Mouse (Mus musculus) liver, adult 10 weeks (tissue): ENCODE measurements around the gene Prr27. TPM values are rescaled to one million over a fixed set of nuclear protein-coding genes. Genes with fewer than 3 reads are reported as not detected.

Experiments
- polyA plus RNA-seq: library from polyadenylated mRNA; stranded (reverse); fragments of 350-450 nt; fragmentation: Illumina TruSeq; extraction: RNeasy Lipid Tissue Mini Kit (QIAGEN cat#74804); gene quantifications from one replicate; pipeline ENCODE4 v1.2.3, GENCODE M21; 2014; ENCODE audit warnings: low read depth, low replicate concordance

The Prr27 gene
- polyA plus RNA-seq = not detected

DNA sequence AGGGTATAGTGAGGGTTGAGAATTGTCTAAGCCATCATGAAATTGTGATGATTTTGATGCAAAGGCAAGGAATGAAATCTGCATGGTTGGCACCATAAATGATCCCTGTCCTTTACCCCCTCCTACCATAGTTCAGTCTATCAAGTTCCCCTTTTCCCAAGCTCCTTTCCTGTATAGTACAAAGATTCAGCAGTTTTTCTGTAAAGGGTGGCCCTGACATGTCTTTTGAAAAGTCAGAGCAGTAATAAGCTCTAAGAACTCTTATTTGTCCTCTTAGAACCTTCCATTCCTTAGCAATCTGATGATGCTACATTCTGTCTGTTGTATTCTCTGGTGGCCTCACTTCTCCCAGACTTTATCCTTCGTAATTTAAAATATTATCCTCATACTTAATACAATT lies at the start of gene Prr27:
Gene Prr27 (plus strand): TSS at position 301 of the 400 bp plus-strand sequence.

DNA sequence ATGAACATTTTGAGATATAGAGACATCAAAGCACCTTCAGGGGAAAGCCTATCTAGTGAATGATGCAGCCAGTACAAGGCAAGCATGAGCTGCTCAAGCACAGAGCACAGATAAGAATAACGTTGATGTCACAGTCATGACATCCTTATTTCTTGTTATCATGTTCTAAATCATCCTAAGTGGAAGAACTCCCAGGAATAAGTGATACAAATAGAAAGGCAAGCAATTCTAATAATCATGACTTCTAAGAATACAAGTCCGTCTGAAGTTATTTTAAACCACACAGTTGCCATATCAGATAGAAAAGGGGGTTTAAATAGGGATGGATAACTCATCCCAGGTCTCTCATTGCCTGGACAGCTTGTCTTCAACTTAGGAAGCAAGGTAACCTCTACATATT lies 17.7 kb upstream of the Prr27 start, which contains the start of gene Csn1s2b:
Gene Csn1s2b (plus strand): TSS at position 301 of the 400 bp plus-strand sequence.

DNA sequence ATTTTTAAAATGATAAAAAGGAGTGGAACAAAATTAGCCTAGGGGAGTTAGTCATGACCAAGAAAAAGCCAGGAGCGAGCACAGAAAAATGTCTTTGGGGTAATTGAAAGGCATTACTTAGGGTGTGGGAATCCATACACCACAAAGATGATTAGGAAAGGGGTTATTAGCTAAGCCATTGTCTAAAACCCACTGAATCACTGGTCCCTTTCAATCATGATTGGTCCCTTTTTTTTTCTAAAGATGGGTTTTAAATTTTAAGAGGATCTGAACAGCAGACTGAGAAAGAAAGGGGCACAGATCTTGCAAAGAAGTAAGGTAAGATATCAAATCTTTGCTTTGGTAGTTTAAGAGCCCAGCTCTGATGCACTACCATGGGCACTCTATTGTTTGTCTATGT lies 59.2 kb downstream of the Prr27 start, which contains the start of gene Odam:
Gene Odam (plus strand): TSS at position 301 of the 400 bp plus-strand sequence.

Other genes starting within 250 kb of the Prr27 start
- gene Sult1e1, start 234.1 kb upstream of the Prr27 start, polyA plus RNA-seq = 4.5 TPM
- not detected for gene Csn1s1, start 159.5 kb upstream of the Prr27 start, polyA plus RNA-seq
- gene Csn2, start 126.1 kb upstream of the Prr27 start, polyA plus RNA-seq = not detected
- gene Csn1s2a, start 51.1 kb upstream of the Prr27 start, polyA plus RNA-seq = not detected
- gene Csn1s2b, start 17.6 kb upstream of the Prr27 start, polyA plus RNA-seq = not detected
- gene Odam, start 59.3 kb downstream of the Prr27 start, polyA plus RNA-seq = not detected
- gene Csn3, start 99.9 kb downstream of the Prr27 start, polyA plus RNA-seq = not detected
- gene 2310003L06Rik, start 143.8 kb downstream of the Prr27 start, polyA plus RNA-seq = not detected
- gene Gm28434, start 143.8 kb downstream of the Prr27 start, polyA plus RNA-seq = not detected
- gene Cabs1, start 153.8 kb downstream of the Prr27 start, polyA plus RNA-seq = not detected
- not detected for gene Smr3a, start 176.9 kb downstream of the Prr27 start, polyA plus RNA-seq